7 mouse cellular contexts compared by ENCODE assay signal in genomic region chr3:57573898-57574570, GRCm38 (mm10). TPM values are rescaled to one million over a fixed set of nuclear protein-coding genes. Genes with fewer than 3 reads are reported as not detected.
DNase-seq lines count a peak whose midpoint lies in the region; ATAC-seq and TF ChIP-seq lines count a peak whose summit lies in the region.

No protein-coding gene starts in this region.

- H3K4me3 ChIP-seq in CH12.LX (replicated peaks in 1 of 3; ENCODE audit: low read depth in 2 of 3, low read length in 2 of 3, poor library complexity in 1 of 3), result peak overlapping the region; percentile 43 to 82 (median 78)
- peak overlapping the region; percentile 92 for H3K4me3 ChIP-seq in heart, postnatal 0 days (ENCODE audit: low read depth, low read length)
- H3K4me3 ChIP-seq in midbrain, embryonic 11.5 days (ENCODE audit: low read depth, low read length), result peak overlapping the region; percentile 77

- no peak for ATAC-seq in Patski
- no peak for ATAC-seq in heart, postnatal 0 days (ENCODE audit: insufficient read depth, low read depth)
- no peak for ATAC-seq in midbrain, embryonic 11.5 days (ENCODE audit: low FRiP score)

- peaks cover 3 to 50% of the 10 kb centered on the region in 2 experiments; a peak in 2 of 4 replicates for H3K4me1 ChIP-seq in CH12.LX (ENCODE audit: control insufficient read depth in 1 of 2, insufficient read depth in 2 of 2)
- H3K4me1 ChIP-seq in heart, postnatal 0 days (ENCODE audit: control insufficient read depth, insufficient read depth), result peaks cover 27% of the 10 kb centered on the region
- peaks cover 10% of the 10 kb centered on the region for H3K4me1 ChIP-seq in midbrain, embryonic 11.5 days (ENCODE audit: control insufficient read depth, insufficient read depth, low read length)

- CTCF ChIA-PET in Patski (lab: Charles Lee), result interaction anchor here (0.8 to 6.3 kb wide), 9 partner anchors 14 to 307 kb away, joined by 3 to 72 read pairs (median 3); no protein-coding TSS in a partner anchor

- TF ChIP-seq RAD21 in CH12.LX (IDR thresholded peaks at IDR 0.05; ENCODE audit: low read depth, low read length), result no peak

- TF ChIP-seq POLR2A in CH12.LX (IDR thresholded peaks at IDR 0.05; ENCODE audit: low read depth, low read length), result no peak

- POLR2A ChIA-PET in Patski (lab: Charles Lee), result interaction anchor here (1.5 to 5.6 kb wide), 7 partner anchors 13 to 103 kb away, joined by 5 to 45 read pairs (median 8); no protein-coding TSS in a partner anchor

- peak overlapping the region; percentile 63 for H3K4me2 ChIP-seq in CH12.LX (ENCODE audit: insufficient read depth, low read depth, poor library complexity, severe bottlenecking)
- H3K4me2 ChIP-seq in heart, postnatal 0 days (ENCODE audit: low read depth, low read length), result peak overlapping the region; percentile 70
- peak overlapping the region; percentile 88 for H3K4me2 ChIP-seq in midbrain, embryonic 11.5 days

- TF ChIP-seq EP300 in CH12.LX (IDR thresholded peaks at IDR 0.05; ENCODE audit: low read length), result no peak
- TF ChIP-seq EP300 in heart, postnatal 0 days (IDR thresholded peaks at IDR 0.05; ENCODE audit: low read depth), result no peak

- peaks cover 54% of the 10 kb centered on the region for H3K79me2 ChIP-seq in CH12.LX (replicated peaks; ENCODE audit: control insufficient read depth, extremely low read depth, insufficient read depth, poor library complexity, severe bottlenecking)

- in situ Hi-C loops in CH12.LX (cut with MboI; ENCODE audit: low pct_ligation_motif_present, low pct_unique_long_range_greater_than_20kb, low sequenced_read_pairs), result no loop called here
- in situ Hi-C loops in Patski (cut with MboI; ENCODE audit: low pct_unique_long_range_greater_than_20kb), result no loop called here

- H3K9ac ChIP-seq in CH12.LX (ENCODE audit: insufficient read depth, low read depth), result peak overlapping the region; percentile 85
- peak overlapping the region; percentile 92 for H3K9ac ChIP-seq in heart, postnatal 0 days (replicated peaks; ENCODE audit: low read depth, low read length)
- H3K9ac ChIP-seq in midbrain, embryonic 11.5 days (ENCODE audit: low read length), result peak overlapping the region; percentile 22; the same call in 1 of the 2 replicates

- TF ChIP-seq CTCF in CH12.LX (conservative IDR thresholded peaks at IDR 0.05 in 1 of 2, IDR thresholded peaks at IDR 0.05 in 1 of 2; ENCODE audit: low read depth in 2 of 2, low read length in 2 of 2) (no peak), Patski (IDR thresholded peaks at IDR 0.05) (no peak)
- no peak for TF ChIP-seq CTCF in heart, postnatal 0 days (IDR thresholded peaks at IDR 0.05; ENCODE audit: low read depth)

- dilution Hi-C loops in CH12.LX (cut with MboI; ENCODE audit: extremely low pct_ligation_motif_present, extremely low pct_unique_long_range_greater_than_20kb, low sequenced_read_pairs), result no loop called here

- DNase-seq in CH12.LX (ENCODE audit: extremely low read depth), result no peak
- peak; percentile 50 for DNase-seq in Patski (ENCODE audit: low read depth, low spot score)
- DNase-seq in heart, postnatal 0 days (ENCODE audit: low spot score), result no peak
- no peak for DNase-seq in midbrain, embryonic 11.5 days (ENCODE audit: low spot score, missing footprints)
- DNase-seq in T-cell, adult 2 months (ENCODE audit: low spot score), result no peak
- no peak for DNase-seq in cerebellum, postnatal 36 days
- DNase-seq in layer of hippocampus, adult 9-10 months (ENCODE audit: low spot score), result no peak

- peaks cover 0 to 35% of the 10 kb centered on the region in 2 experiments for H3K36me3 ChIP-seq in CH12.LX (replicated peaks in 1 of 2; ENCODE audit: control insufficient read depth in 1 of 2, insufficient read depth in 1 of 2, low read length in 1 of 2)
- peaks cover 11% of the 10 kb centered on the region for H3K36me3 ChIP-seq in heart, postnatal 0 days (replicated peaks; ENCODE audit: control insufficient read depth, insufficient read depth, low read length)
- no peaks in the 10 kb centered on the region for H3K36me3 ChIP-seq in midbrain, embryonic 11.5 days (ENCODE audit: control insufficient read depth, insufficient read depth, low read length)

- no peak overlapping the region for H3K27ac ChIP-seq in CH12.LX (ENCODE audit: insufficient read depth, low read depth)
- peak overlapping the region; percentile 100 for H3K27ac ChIP-seq in heart, postnatal 0 days (ENCODE audit: low read depth)
- no peak overlapping the region for H3K27ac ChIP-seq in midbrain, embryonic 11.5 days (ENCODE audit: low read depth, low read length)

- H3K9me3 ChIP-seq in CH12.LX (replicated peaks; ENCODE audit: low read length), result no peaks in the 10 kb centered on the region
- no peaks in the 10 kb centered on the region for H3K9me3 ChIP-seq in heart, postnatal 0 days (replicated peaks; ENCODE audit: control insufficient read depth, low read length)
- H3K9me3 ChIP-seq in midbrain, embryonic 11.5 days (ENCODE audit: control insufficient read depth, low read length), result no peaks in the 10 kb centered on the region

- WGBS in heart, postnatal 0 days, result 16% methylated on average over 14 of the region's 14 CpGs
- WGBS in midbrain, embryonic 11.5 days, result 49% methylated on average over 14 of the region's 14 CpGs

- H3K27me3 ChIP-seq in CH12.LX (replicated peaks), result no peaks in the 10 kb centered on the region
- H3K27me3 ChIP-seq in Patski, result no peaks in the 10 kb centered on the region
- H3K27me3 ChIP-seq in heart, postnatal 0 days (ENCODE audit: control insufficient read depth, insufficient read depth, low read length), result no peaks in the 10 kb centered on the region
- no peaks in the 10 kb centered on the region for H3K27me3 ChIP-seq in midbrain, embryonic 11.5 days (ENCODE audit: control insufficient read depth, insufficient read depth, low read length)

TF ChIP-seq in CH12.LX, 34 proteins besides CTCF, POLR2A, EP300 and RAD21:
- TF ChIP-seq JUN (IDR thresholded peaks at IDR 0.05; ENCODE audit: insufficient read depth, low read depth, low read length), result no peak
- TF ChIP-seq HCFC1 (IDR thresholded peaks at IDR 0.05; ENCODE audit: low read depth, low read length), result no peak
- TF ChIP-seq ELF1 (IDR thresholded peaks at IDR 0.05; ENCODE audit: low read depth, low read length), result no peak
TF ChIP-seq in CH12.LX: peak in this region for 0.

RNA-seq across cellular contexts. Expression of gene Wwtr1, which starts 1.7 kb away (rescaled TPM):
- 8.3 and 12.8 TPM in 2 replicates for total RNA-seq in CH12.LX (2012; rRNA removed)
- 14.8 and 16.2 TPM in 2 replicates for total RNA-seq in CH12.LX (2014; rRNA removed)
- polyA plus RNA-seq in CH12.LX (2012; ENCODE audit: insufficient read length, low read depth), result 13.3 and 13.5 TPM in 2 replicates
- 159 TPM for polyA plus RNA-seq in Patski (2021)
- 88.9 and 90.9 TPM in 2 replicates for total RNA-seq in heart, postnatal 0 days (2014; rRNA removed; ENCODE audit: low replicate concordance)
- 24.9 and 26.1 TPM in 2 replicates for polyA plus RNA-seq in heart, postnatal 0 days (2015; fragmentation: Nextera tagmentation; extraction: Ambion mirVana)
- 10.1 and 11.2 TPM in 2 replicates for polyA plus RNA-seq in midbrain, embryonic 11.5 days (2014; fragmentation: Nextera tagmentation; extraction: Ambion mirVana)

Comparison
In these comparisons a context has a peak if more than half of its experiments do, and no peak if none do; other contexts are left out.
1. H3K9ac ChIP-seq: peak in every context shown above with its lines; median percentile 92 in heart, postnatal 0 days; 85 in CH12.LX; 22 in midbrain, embryonic 11.5 days.